Mouse (Mus musculus) hindbrain, embryonic 15.5 days (tissue): ENCODE measurements around the gene Srbd1. TPM values are rescaled to one million over a fixed set of nuclear protein-coding genes. Genes with fewer than 3 reads are reported as not detected.

Experiments
- ATAC-seq: fragments of 200-750 bp; cut with Nextera tagmentation; 2 replicates; pipeline ENCODE4 v1.8.0; 2017; ENCODE audit warnings: low read depth, moderate number of reproducible peaks, moderate TSS enrichment; ENCODE audit not compliant: low FRiP score
- H3K27ac ChIP-seq: fragments of 300-500 bp; sonication (generic); replicated peaks from 2 replicates; pipeline ENCODE4 v1.5.1; 2015; ENCODE audit warnings: mild to moderate bottlenecking, inconsistent platforms
- H3K27me3 ChIP-seq: fragments of 300-500 bp; sonication (generic); 2 replicates; pipeline ENCODE4 v1.6.1; 2015; ENCODE audit warnings: control low read depth, inconsistent platforms
- H3K36me3 ChIP-seq: fragments of 300-500 bp; sonication (generic); 2 replicates; pipeline ENCODE4 v1.6.1; 2015; ENCODE audit warnings: control low read depth, inconsistent platforms
- H3K4me1 ChIP-seq: fragments of 300-500 bp; sonication (generic); replicated peaks from 2 replicates; pipeline ENCODE4 v1.6.1; 2015; ENCODE audit warnings: control low read depth, inconsistent platforms
- H3K4me2 ChIP-seq: fragments of 300-500 bp; sonication (generic); 2 replicates; pipeline ENCODE4 v1.6.1; 2015; ENCODE audit warnings: moderate library complexity, mild to moderate bottlenecking, inconsistent platforms
- H3K4me3 ChIP-seq: fragments of 300-500 bp; sonication (generic); 2 replicates; pipeline ENCODE4 v1.5.1; 2015; ENCODE audit warnings: mild to moderate bottlenecking, inconsistent platforms
- H3K9ac ChIP-seq: fragments of 300-500 bp; sonication (generic); 2 replicates; pipeline ENCODE4 v1.6.1; 2015; ENCODE audit warnings: inconsistent platforms
- H3K9me3 ChIP-seq: fragments of 300-500 bp; sonication (generic); 2 replicates; pipeline ENCODE4 v1.6.1; 2016; ENCODE audit warnings: control low read depth, inconsistent platforms
- WGBS: fragments of 180-500 bp; shearing (Covaris S2); methylation state at CpG from one replicate; pipeline ENCODE4 v1.1.7; 2015; 5-methylcytosine and 5-hydroxymethylcytosine counted together
- polyA plus RNA-seq: library from polyadenylated mRNA; unstranded; fragments of >200 nt; fragmentation: Nextera tagmentation; extraction: Ambion mirVana; gene quantifications from 2 replicates; pipeline ENCODE4 v1.2.1, GENCODE M21; 2015

Srbd1 gene
- polyA plus RNA-seq = 14.7 and 14.8 TPM in 2 replicates

- H3K27me3 ChIP-seq = no peaks in the 10 kb centered on the region
- peaks cover 15% of the 10 kb centered on the region for H3K4me1 ChIP-seq
- no peaks in the 10 kb centered on the region for H3K9me3 ChIP-seq
- H3K4me2 ChIP-seq = peak within 1 kb of the TSS; percentile 96
- peak within 1 kb of the TSS; percentile 76 for H3K9ac ChIP-seq
- no peaks in the 10 kb centered on the region for H3K36me3 ChIP-seq
- WGBS = under 1% methylated on average over 29 of the region's 45 CpGs
- peak; percentile 94 for ATAC-seq
- H3K27ac ChIP-seq = peak within 1 kb of the TSS; percentile 75
- H3K4me3 ChIP-seq = peak within 1 kb of the TSS; percentile 69
Observed at GRCm38 (mm10) chr17:86145079-86145951, at the start of gene Srbd1. Srbd1 (minus strand) TSS chr17:86145175.

- H3K9me3 ChIP-seq = no peaks in the 10 kb centered on the region
- no peak overlapping the region for H3K4me2 ChIP-seq
- H3K27ac ChIP-seq = no peak overlapping the region
- no peak overlapping the region for H3K4me3 ChIP-seq
- 94% methylated on average over 6 of the region's 6 CpGs for WGBS
- ATAC-seq = no peak
- no peaks in the 10 kb centered on the region for H3K27me3 ChIP-seq
- no peak overlapping the region for H3K9ac ChIP-seq
- H3K36me3 ChIP-seq = no peaks in the 10 kb centered on the region
- H3K4me1 ChIP-seq = no peaks in the 10 kb centered on the region
Observed at GRCm38 (mm10) chr17:86193979-86194378, 49.0 kb upstream of the Srbd1 start.

- 88% methylated on average over 1 of the region's 1 CpGs for WGBS
- ATAC-seq = no peak
Observed at GRCm38 (mm10) chr17:86187777-86188176, 42.8 kb upstream of the Srbd1 start.

GRCm38 (mm10) chr17:86185584-86185983 lies 40.6 kb upstream of the Srbd1 start:
- Histone ChIP-seq H3K9ac (no peak overlapping the region), H3K4me2 (no peak overlapping the region), H3K9me3 (no peaks in the 10 kb centered on the region), H3K4me3 (no peak overlapping the region), H3K4me1 (peaks cover 18% of the 10 kb centered on the region), H3K27ac (no peak overlapping the region), H3K36me3 (no peaks in the 10 kb centered on the region), H3K27me3 (no peaks in the 10 kb centered on the region)
- 43% methylated on average over 7 of the region's 7 CpGs for WGBS
- 0 out of 2 replicates have a peak, but pooled peaks have one; percentile 15 for ATAC-seq

More at GRCm38 (mm10) chr17:86187777-86188176, 42.8 kb upstream of the Srbd1 start:
- Histone ChIP-seq H3K27me3 (no peaks in the 10 kb centered on the region), H3K9me3 (no peaks in the 10 kb centered on the region), H3K4me2 (no peak overlapping the region), H3K4me1 (peaks cover 18% of the 10 kb centered on the region), H3K4me3 (no peak overlapping the region), H3K27ac (no peak overlapping the region), H3K36me3 (no peaks in the 10 kb centered on the region), H3K9ac (no peak overlapping the region)

GRCm38 (mm10) chr17:86184552-86185209 lies 39.7 kb upstream of the Srbd1 start:
- Histone ChIP-seq H3K27ac (no peak overlapping the region), H3K9me3 (no peaks in the 10 kb centered on the region), H3K27me3 (no peaks in the 10 kb centered on the region), H3K4me2 (no peak overlapping the region), H3K36me3 (no peaks in the 10 kb centered on the region), H3K4me3 (no peak overlapping the region), H3K4me1 (peaks cover 18% of the 10 kb centered on the region), H3K9ac (no peak overlapping the region)
- 56% methylated on average over 9 of the region's 9 CpGs for WGBS
- no peak for ATAC-seq

- peaks cover 18% of the 10 kb centered on the region for H3K4me1 ChIP-seq
- WGBS = 13% methylated on average over 2 of the region's 2 CpGs
- no peaks in the 10 kb centered on the region for H3K27me3 ChIP-seq
- H3K9ac ChIP-seq = no peak overlapping the region
- H3K4me3 ChIP-seq = no peak overlapping the region
- H3K27ac ChIP-seq = no peak overlapping the region
- ATAC-seq = no peak
- H3K36me3 ChIP-seq = no peaks in the 10 kb centered on the region
- no peaks in the 10 kb centered on the region for H3K9me3 ChIP-seq
- no peak overlapping the region for H3K4me2 ChIP-seq
Observed at GRCm38 (mm10) chr17:86183788-86184187, 38.8 kb upstream of the Srbd1 start.

- Histone ChIP-seq H3K36me3 (no peaks in the 10 kb centered on the region), H3K9me3 (no peaks in the 10 kb centered on the region), H3K4me3 (no peak overlapping the region), H3K27ac (no peak overlapping the region), H3K9ac (no peak overlapping the region), H3K27me3 (no peaks in the 10 kb centered on the region), H3K4me2 (no peak overlapping the region), H3K4me1 (peaks cover 17% of the 10 kb centered on the region; the same call in 1 of the 2 replicates)
- no peak for ATAC-seq
- 70% methylated on average over 7 of the region's 7 CpGs for WGBS
Observed at GRCm38 (mm10) chr17:86176722-86177121, 31.7 kb upstream of the Srbd1 start.

- Histone ChIP-seq H3K4me2 (no peak overlapping the region), H3K36me3 (no peaks in the 10 kb centered on the region), H3K27me3 (no peaks in the 10 kb centered on the region), H3K9me3 (no peaks in the 10 kb centered on the region), H3K9ac (no peak overlapping the region), H3K4me3 (no peak overlapping the region), H3K27ac (no peak overlapping the region), H3K4me1 (peaks cover 28% of the 10 kb centered on the region)
- ATAC-seq = no peak
- 79% methylated on average over 9 of the region's 9 CpGs for WGBS
Observed at GRCm38 (mm10) chr17:86175516-86175915, 30.5 kb upstream of the Srbd1 start.

GRCm38 (mm10) chr17:86170164-86170958 lies 25.4 kb upstream of the Srbd1 start:
- H3K36me3 ChIP-seq = no peaks in the 10 kb centered on the region
- WGBS = 45% methylated on average over 9 of the region's 9 CpGs
- H3K9ac ChIP-seq = peak overlapping the region; percentile 75
- H3K27ac ChIP-seq = no peak overlapping the region
- peak overlapping the region; percentile 91 for H3K4me3 ChIP-seq
- no peaks in the 10 kb centered on the region for H3K27me3 ChIP-seq
- ATAC-seq = no peak
- no peaks in the 10 kb centered on the region for H3K9me3 ChIP-seq
- peak overlapping the region; percentile 99 for H3K4me2 ChIP-seq
- H3K4me1 ChIP-seq = peaks cover 50% of the 10 kb centered on the region

GRCm38 (mm10) chr17:86169092-86169491 lies 24.1 kb upstream of the Srbd1 start:
- peak overlapping the region; percentile 99 for H3K4me2 ChIP-seq
- peak overlapping the region; percentile 75 for H3K9ac ChIP-seq
- H3K4me1 ChIP-seq = peaks cover 50% of the 10 kb centered on the region
- ATAC-seq = no peak
- WGBS = 13% methylated on average over 6 of the region's 6 CpGs
- peak overlapping the region; percentile 91 for H3K4me3 ChIP-seq
- H3K27ac ChIP-seq = no peak overlapping the region
- no peaks in the 10 kb centered on the region for H3K36me3 ChIP-seq
- H3K27me3 ChIP-seq = 0 out of 2 replicates have a peak, but pooled peaks cover 4% of the 10 kb centered on the region
- H3K9me3 ChIP-seq = no peaks in the 10 kb centered on the region

GRCm38 (mm10) chr17:86168231-86168981 lies 23.4 kb upstream of the Srbd1 start:
- Histone ChIP-seq H3K27ac (peak overlapping the region; percentile 94), H3K4me1 (peaks cover 50% of the 10 kb centered on the region), H3K4me3 (peak overlapping the region; percentile 91), H3K4me2 (peak overlapping the region; percentile 99), H3K9me3 (no peaks in the 10 kb centered on the region), H3K36me3 (no peaks in the 10 kb centered on the region), H3K27me3 (0 out of 2 replicates have a peak, but pooled peaks cover 4% of the 10 kb centered on the region), H3K9ac (peak overlapping the region; percentile 75)
- no peak for ATAC-seq
- under 1% methylated on average over 64 of the region's 64 CpGs for WGBS
